Mouse (Mus musculus): ENCODE measurements around the gene Npvf.
A peak's percentile ranks its signal among the peaks of the same experiment; 100 is the strongest.

Npvf gene

DNA sequence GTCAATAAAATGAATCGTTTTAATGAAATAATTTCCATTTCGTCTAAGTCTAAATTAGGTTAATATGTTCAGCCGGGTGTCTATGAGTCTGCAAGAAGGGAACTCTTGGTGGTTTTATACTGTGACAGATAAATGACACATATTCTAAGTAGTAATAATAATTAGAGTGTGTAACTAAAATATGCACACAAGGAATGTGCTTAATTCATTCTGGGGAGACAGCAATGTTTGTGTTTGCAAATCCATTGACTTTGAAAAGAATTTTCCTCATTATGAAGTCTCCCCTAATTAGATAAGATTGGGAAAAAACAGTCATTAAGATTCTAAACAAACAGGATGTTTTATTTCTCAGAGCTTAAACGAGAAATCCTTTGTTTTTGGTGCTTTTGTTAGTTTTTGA, at the start of gene Npvf:
Npvf (minus strand) TSS at position 84 of the 400 bp plus-strand sequence.
- no peak for DNase-seq

DNA sequence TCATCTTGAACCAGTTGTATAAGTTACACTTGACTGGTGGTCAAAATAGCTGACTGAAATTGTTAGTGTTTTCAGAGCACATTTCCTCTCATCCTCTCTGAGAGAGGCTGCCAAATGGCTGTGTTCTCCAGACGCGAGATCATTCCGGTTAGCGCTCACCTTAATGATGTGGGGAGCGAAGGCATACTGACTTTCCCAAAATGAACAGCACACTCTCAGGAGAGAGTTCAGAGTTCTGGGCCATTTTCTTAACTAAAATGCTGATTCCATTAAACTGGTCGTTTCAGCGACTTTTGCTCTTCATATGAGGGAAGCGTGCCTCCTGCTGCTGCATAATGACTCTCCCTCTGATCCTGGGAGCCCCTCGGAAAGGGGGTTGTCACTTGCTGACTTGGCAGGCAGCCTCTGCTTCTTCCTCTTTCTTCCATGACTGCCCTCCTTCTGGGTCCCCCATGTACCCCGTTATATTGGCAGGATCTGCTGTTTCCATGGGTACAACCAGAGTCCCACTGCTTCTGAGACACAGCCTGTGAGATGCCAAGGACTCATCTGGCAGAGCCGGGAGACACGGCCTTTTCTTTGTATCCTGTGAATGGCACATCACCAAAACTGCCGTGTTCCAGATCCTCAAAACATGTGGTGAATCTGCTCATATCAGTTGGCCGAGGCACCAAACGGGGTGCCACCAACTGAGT, 35.0 kb upstream of the Npvf start:
- DNase-seq, result no peak

DNA sequence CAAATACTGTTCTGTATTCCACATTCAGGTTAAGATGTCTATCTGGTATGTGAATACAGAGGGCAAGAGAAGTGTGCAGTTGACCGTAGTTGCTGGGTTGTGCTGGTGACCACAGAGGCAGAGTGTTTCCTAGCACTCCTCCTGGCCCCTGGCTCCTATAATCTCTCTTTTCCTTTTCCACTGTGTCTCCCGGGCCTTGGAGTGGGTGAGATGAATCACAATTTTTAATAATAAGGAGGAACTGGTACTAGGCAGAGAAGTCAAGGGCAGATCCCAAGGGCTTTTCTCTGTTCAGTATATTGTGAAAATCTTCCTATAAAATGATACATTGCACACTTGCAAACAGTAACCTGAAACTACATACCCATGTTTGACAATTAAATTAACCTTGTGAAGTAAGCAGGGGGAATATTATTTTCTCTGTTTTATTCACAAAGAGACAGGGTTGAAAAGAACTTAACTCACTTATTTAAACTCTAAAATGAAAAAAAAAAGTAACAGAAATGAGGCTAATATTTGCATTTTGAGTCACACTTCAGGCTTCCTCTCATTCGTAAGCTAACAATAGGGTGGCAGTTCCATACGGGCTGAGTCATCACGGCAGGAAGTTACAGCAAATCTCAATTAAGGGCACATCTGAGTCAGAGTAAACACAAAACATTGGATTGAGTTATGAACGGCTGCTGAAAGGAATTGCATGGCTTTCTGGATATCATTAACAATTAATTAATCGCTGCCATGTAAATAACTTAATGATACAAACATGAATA, 30.6 kb upstream of the Npvf start:
- DNase-seq, result peak; percentile 56

DNA sequence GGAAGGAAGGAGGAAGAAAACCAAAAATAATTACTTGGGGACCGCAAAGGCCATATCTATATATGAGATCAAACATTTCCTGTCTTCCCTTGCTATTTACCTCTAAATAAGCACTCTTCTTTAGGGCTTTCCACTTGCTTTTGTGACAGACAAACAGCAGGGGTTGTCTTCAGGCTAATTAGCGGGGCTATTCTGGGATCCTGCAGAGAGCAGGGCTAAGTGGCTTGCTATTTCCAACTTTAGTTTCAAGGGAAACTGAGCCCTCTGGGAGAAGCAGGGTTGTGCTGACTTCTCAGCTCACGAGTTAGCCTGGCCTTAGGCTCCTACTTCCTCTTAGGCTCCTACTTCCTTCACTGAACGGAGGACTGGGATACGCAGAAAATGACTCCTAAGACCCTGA, 27.3 kb upstream of the Npvf start:
- DNase-seq, result no peak

DNA sequence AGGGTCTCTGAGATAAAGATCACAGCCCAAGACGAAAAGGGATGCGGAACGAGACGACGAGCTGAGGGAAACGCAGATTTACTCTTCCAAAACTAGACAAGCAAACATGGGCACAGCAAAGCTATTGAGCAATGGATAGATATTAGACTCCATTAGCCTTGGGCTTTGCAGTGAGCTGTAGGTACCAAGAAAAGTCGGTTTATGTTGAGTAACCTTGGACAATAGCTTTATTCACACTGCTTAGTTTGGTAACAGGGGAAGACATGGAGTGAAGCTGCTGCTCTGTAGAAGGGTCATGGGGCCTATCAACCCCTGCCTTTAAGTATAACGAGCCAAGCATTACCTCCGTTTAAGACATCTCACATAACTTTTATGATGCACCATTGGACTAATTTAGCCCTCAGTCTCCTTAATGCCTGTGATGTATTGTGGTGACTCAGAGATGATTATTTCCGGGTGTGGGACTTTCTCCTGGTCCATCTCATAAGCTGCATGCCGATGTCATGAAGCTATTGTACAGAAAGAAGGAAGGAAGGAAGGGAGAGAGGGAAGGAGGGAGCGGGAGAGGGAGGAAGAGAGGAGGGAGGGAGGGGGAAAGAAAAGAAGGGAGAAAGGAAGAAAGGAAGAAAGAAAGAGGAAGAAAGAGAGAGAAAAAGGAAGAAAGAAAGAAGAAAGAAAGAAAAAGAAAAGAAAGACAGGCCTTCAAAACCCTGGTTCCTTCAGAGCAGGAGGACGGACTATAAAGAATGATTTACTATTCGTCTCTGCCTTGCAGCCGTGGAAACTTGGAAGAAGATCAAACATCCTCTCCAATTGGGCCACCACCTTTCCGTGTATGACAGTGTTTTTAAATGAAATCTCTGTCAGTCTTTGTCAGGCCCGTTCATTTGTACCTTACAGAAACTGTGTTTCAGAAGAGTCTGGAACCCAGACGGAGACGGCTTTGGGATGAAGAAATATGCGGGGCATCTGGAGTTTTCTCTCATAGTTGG, 26.3 kb upstream of the Npvf start:
- DNase-seq, result peak; percentile 51

DNA sequence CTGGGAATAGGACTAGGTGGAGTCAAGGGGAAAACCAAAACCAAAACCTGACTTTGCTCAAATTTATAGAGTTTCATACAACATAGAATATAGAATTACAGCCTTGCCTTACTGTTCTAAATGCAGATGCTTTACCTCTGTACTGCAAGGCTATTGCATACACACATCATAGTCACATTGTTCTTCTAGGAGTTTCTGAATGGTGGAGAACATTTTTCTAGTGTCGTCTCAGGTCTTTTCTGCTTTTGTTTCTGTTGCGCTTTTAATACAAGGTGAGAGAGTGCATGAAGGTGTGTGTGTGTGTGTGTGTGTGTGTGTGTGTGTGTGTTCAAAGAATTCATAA, 25.2 kb upstream of the Npvf start:
- DNase-seq, result no peak

DNA sequence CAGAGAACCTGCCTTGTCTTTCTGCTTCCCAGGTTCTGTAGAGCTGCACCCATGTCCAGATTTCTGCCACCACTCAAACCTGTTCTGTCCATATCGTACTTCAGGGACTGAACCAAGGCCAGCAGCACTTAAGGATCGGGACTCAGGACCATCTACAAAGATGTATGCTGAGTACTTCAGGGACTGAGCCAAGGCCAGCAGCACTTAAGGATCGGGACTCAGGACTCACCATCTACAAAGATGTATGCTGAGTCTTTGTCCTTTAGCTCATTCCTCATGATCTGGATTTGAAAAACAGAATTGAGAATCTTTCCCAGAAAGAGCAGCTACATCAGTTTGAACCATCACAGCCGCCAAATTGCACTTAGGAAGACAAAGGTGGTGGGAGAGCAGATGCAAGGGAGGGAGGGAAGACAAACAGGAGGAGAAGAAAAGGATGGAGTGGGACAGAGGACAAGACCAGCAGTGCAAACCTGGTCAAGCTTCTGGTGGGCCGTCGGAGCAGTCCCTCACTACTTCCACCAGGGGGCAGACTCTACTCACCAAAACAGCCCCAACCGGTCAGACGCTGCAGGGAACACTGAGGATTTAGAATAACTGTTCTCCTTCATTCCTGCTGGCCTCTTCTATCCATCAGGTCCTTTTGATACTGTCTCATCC, 24.7 kb upstream of the Npvf start:
- DNase-seq, result peak; percentile 78

DNA sequence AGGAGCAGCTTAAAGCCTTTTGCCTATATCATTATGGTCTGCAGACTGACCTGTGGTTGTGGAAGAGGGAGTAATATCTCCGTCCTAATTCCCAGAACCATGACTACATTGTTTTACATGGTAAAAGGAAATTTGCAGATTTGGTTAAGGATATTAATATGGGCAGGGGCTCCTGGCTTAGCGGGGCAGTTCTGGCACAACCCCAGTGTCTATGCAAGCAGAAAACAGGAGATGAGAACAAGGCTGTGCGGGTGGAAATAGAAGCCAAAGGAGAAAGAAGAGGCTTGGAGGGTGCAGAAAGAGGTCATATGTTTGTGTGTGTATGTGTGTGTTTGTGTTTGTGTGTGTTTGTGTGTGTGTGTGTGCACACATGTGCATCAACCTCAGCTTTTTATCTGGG, 17.0 kb upstream of the Npvf start:
- no peak for DNase-seq

DNA sequence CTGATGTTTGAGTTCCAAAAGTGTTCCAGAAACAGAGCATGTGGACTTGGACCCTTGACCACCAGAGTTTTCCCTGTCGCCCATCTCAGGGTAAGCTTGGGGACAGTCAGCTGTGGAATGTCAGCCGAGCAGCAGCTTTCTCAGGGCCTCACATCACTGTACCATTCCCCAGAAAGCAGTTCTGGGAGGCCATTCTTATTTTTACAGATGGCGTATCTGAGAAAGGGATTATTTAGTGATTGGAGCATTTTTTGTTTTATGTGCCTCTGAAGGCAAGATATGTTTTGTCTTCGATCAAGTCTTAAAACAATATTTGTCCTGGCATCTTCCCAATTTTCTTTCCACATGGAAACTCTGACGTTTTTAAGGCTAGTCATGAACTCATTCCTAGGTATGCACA, 12.7 kb upstream of the Npvf start:
- DNase-seq, result no peak

DNA sequence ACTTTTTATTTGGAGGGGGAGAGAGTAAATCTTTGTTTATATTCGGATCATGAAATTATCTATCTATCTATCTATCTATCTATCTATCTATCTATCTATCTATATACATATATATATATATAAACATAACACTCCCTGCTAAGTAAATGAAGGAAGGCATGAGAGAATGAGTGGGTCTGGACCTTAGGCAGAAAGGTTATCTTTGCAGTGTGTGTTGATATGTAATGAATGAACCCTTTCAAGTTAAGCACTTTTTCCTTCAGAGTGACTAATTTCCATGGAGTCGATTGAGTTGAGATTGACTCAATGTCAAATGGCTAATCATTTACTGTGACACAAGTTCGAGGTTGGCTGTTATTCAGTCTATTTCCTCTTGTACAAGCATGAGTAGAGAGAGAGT, 10.8 kb upstream of the Npvf start:
- DNase-seq, result no peak

DNA sequence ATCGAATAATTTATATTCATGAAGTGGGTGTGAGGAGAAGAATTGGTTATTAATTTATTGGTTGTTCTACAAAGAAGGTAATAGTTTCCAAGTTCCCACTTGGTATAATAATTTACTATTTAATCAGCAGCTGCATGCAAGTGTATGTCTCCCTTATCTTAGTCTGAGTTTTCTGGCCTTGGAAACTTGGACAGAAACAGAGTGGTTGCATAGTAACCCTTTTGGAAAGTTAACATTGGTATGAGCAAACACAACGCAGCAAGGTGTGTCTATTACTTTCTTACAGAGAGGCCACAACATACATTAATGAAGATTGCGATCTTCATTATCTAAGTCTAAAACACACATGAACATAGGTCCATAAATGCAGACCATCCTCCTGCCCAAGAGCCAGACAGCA, 10.0 kb upstream of the Npvf start:
- DNase-seq, result no peak

DNA sequence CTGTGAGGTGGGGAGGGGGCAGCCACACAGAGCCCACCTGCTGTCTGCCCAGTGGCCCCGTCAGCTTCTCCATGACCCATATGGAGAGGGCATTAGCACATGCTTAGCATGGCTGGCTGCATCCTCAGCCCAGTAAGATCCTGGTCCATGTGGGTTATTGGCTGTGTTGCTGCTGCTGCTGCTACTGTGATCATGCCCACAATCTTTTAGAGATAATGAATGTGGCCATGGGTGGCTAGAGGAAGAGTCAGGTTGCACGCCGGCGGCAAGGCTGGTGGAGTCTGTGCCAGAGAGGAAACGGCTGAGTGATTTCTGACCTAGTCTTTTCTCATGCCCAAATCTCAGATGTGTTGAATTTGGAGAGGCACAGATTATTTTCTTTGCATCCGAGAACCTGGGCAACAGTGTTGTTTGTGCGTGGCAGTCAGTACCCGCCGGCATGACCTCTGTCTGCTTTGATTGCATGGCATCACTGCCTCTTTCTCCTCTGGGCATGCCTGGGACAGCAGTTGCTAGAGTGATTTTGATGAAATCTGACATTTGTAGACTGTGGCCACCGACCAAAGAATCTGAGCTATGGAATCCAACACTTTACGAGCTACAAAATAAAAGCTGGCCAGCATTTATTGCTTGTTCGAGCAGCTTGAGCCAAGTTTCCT, 8.8 kb upstream of the Npvf start:
- peak; percentile 13 for DNase-seq

DNA sequence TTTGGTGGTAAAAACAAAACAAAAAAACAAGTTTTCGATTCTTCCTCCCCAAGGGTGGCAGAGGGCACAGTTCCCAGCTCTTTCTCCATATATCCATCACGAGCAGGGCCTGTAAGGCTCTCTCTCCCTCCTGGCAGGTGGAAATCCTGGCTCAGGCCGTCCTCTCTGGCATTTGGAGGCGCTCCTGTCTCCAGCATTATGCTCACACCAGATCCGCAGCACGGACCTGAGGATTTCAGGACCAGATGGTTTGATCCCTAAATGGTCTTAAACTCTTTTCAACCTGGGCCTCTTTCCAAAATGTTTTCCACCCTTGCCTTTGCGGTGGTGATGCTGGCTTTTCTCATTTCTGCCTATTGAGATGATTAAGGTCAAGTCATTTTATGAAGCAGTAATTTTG, 7.5 kb upstream of the Npvf start:
- no peak for DNase-seq

DNA sequence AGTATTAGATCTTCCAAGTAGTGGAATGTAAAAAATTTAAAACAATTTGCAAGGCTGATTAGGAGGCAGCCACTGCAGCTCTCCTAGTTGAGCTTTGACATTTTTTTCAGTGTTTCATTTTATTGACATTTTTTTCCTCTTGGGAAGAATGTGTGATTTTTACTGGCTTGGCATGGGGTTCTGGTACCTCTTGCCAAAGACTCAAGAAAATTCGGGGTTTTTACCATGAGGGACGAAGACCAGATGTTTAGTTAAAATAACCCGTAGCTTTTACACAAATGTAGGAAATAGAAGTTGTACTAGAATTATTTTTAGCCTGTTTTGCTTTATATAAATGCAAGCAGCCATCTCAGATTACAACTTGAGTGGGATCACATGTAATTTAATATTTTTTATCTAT, 4.2 kb upstream of the Npvf start:
- no peak for DNase-seq

DNA sequence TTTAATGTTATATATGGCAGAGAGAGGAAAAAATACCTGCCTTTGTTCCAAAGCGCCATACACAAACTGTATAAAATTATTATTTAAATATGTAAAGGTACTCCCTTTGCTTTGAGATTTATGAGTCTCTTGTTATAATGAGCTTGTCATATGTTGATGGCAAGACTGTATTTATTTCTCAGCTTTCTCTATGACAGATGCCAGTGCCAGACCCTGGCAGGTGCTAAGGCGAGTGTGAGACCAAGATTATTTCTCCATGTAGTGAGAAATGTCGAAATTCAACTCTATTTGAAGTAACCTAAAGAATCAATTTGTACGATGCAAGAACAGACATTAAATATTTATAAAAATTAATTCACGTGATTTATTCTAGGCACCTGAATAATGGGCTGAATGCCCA, 3.8 kb upstream of the Npvf start:
- DNase-seq, result no peak

DNA sequence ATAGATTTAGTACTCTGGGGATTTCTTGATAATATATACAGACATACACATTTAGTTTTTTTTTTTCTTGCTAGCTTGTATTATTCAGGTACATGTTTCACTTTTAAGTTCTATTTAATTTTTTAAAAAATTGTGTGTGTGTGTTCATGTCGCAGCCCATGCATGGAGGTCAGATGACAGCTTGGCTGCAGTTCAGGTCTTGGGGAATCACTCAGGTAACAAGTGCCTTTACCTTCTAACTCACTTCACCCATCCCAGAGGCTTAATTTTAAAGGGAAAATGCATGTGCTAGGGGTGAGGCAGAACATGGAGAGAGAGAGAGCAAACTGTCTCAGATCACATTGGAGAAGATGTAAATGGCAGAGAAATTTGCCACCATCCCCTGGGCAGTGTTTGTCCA, 2.2 kb upstream of the Npvf start:
- no peak for DNase-seq

DNA sequence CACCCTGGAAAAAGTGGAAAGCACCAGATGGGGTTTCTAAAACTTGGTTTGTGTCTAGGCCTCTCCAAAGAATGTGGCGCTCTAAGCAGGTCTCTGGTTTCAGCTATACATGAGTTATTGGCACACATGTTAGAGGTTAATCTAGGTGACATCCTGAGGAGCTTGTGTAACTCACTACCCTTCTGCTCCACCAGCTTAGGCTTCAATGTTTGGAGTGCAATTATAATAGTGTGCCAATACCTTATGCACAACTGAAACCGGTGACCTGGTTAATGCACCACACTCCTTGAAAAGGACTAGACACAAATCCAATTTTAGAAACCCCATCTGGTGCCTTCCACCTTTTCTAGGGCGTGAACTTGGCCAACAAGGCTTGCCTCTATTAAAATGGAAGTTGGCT, 1.7 kb upstream of the Npvf start:
- no peak for DNase-seq

DNA sequence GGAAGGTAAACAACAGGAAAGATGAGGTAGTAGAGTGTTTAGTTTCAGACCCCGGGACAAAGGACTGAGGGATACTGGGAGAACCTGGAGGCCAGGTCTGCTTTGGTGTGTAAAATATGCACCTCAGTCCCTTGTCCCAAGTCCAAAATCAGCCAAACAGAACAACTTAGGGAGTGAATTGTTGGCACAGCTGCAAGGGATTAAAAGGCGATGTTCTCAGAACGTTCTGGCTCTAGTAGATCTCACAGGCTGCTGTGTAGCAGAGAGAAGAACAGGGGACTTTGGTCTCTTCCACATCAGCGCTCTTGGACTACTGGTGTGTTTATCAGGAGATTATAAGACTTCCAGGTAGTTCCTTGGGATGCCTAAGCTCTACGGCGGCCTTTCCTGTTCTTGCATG, 6.6 kb downstream of the Npvf start:
- DNase-seq, result no peak

DNA sequence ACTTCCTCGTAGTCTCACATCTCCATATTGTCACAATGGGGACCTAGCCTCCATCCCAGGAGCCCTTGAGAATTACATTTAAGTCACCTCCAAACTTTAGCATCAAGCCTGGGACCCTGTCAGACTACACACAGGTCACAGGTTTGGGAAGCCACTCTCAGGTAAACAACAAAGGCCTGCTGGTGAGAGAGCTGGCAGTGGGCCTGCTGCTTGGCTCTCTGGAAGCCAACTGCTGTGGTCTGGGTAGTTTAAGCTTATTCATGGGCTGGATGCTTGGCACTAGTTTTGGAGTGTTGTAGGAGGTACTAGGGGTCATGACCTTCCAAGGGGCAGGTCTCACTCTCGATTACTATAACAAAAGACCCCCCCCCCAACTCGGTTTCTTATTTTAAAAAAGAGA, 7.6 kb downstream of the Npvf start:
- DNase-seq, result no peak

DNA sequence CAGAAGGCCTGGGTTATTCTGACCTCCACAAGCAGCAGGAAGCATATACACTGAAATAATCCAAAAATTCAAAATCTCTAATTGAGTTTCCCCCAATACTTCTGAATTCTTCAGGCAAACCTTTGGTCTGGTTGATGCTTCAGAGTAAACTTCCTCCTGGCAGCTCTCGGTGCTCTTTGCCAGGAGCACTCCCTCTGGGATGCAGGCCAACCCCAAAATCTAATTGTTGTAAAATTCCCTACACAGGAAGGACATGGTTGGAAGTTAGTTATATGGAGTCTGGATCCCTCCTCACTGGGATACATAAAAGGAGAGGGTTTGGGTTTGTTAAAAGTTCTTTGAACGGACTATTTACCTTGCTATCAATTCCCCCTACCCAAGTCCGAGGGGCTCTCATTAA, 9.5 kb downstream of the Npvf start:
- peak; percentile 30 for DNase-seq

DNA sequence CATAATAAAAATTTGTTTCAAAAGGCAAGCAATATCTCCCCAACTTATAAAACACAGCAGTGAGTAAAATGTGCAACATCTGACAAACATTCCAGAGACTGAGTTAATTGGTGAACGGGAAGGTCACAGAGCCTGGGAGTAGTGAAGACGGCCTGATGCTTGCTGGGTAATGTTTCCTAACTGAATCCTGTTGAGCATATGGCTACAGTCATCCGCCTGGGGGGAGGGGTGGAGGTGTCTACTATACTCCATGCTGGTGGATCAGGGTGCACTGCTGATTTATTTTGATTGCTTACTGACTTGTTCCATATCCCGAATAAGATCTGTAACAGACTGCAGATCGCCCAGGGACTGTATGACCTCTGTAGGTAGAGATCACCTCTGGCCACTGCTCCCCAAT, 12.3 kb downstream of the Npvf start:
- no peak for DNase-seq

DNA sequence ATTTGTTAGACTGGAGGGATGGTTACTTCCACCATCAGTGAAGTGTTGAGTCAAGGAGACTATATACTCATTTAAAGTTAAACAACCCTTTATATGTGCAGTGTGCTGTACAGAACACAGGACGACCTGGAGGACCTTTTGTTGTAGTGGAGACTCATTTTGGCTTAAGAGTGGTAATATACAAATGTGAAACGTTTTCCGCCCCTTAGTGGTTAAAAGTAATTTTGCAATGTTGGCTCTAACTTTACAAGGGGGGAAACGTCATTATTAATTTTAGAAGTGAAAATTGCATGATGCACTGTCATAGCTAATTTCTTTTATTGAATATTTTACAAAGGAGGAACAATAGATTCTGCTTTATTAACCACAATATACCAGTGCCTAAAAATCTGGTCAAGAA, 13.9 kb downstream of the Npvf start:
- peak; percentile 38 for DNase-seq

DNA sequence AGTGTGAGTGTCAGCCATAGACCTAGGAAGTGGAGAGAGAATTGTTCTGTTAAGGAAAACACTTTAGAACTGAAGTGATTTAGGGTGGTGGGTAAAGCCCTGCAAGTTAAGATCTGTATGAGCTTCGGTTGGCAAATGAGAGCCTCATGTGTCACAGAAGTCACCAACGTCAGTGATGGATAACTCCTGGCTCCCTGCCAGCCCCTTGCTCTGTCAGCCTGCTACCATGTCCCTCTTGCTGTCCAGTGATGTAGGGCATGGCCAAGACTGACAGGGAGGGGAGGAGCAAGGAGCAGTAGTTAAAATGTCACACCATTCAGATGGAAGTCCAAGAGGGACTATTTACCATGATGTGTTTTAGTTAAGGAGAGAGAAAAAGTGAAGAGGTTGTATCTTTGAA, 14.6 kb downstream of the Npvf start:
- DNase-seq, result no peak
